Mouse (Mus musculus) kidney, embryonic 14.5 days (tissue): ENCODE measurements around the gene Tacr3. TPM values are rescaled to one million over a fixed set of nuclear protein-coding genes. Genes with fewer than 3 reads are reported as not detected.

Experiments used
- ATAC-seq: fragments of 200-750 bp; cut with Nextera tagmentation; 2 replicates; pipeline ENCODE4 v1.8.0; 2017; ENCODE audit warnings: moderate number of reproducible peaks, mild to moderate bottlenecking, moderate TSS enrichment, moderate library complexity; ENCODE audit not compliant: low FRiP score, low TSS enrichment
- H3K27ac ChIP-seq: fragments of 300-500 bp; sonication (generic); 2 replicates; pipeline ENCODE4 v1.5.1; 2014; ENCODE audit warnings: low read depth, mild to moderate bottlenecking, low read length, moderate library complexity, mixed read lengths
- H3K27me3 ChIP-seq: fragments of 300-500 bp; sonication (generic); 2 replicates; pipeline ENCODE4 v1.6.1; 2014; ENCODE audit warnings: mild to moderate bottlenecking, low read length; ENCODE audit not compliant: control insufficient read depth, insufficient read depth
- H3K36me3 ChIP-seq: fragments of 300-500 bp; sonication (generic); 2 replicates; pipeline ENCODE4 v1.6.1; 2014; ENCODE audit warnings: low read length, mixed read lengths; ENCODE audit not compliant: control insufficient read depth, insufficient read depth
- H3K4me1 ChIP-seq: fragments of 300-500 bp; sonication (generic); 2 replicates; pipeline ENCODE4 v1.6.1; 2014; ENCODE audit warnings: low read length, mixed read lengths; ENCODE audit not compliant: control insufficient read depth, insufficient read depth
- H3K4me2 ChIP-seq: fragments of 300-500 bp; sonication (generic); replicated peaks from 2 replicates; pipeline ENCODE4 v1.6.1; 2014; ENCODE audit warnings: low read depth, mild to moderate bottlenecking, low read length
- H3K4me3 ChIP-seq: fragments of 300-500 bp; sonication (generic); 2 replicates; pipeline ENCODE4 v1.5.1; 2014; ENCODE audit warnings: mild to moderate bottlenecking, low read length
- H3K9ac ChIP-seq: fragments of 300-500 bp; sonication (generic); 2 replicates; pipeline ENCODE4 v1.6.1; 2014; ENCODE audit warnings: low read depth, mild to moderate bottlenecking, low read length, moderate library complexity
- H3K9me3 ChIP-seq: fragments of 300-500 bp; sonication (generic); 2 replicates; pipeline ENCODE4 v1.6.1; 2016; ENCODE audit warnings: low read length; ENCODE audit not compliant: control insufficient read depth
- WGBS: fragments of 180-500 bp; shearing (Covaris S2); extraction: QIAGEN DNeasy Blood & Tissue Kit; methylation state at CpG from one replicate; pipeline ENCODE4 v1.1.7; 2014; 5-methylcytosine and 5-hydroxymethylcytosine counted together
- polyA plus RNA-seq: library from polyadenylated mRNA; unstranded; fragments of >200 nt; fragmentation: Nextera tagmentation; extraction: Ambion mirVana; gene quantifications from 2 replicates; pipeline ENCODE4 v1.2.1, GENCODE M21; 2014

The Tacr3 gene
- polyA plus RNA-seq, 1 experiment from 2014 or later: 4.3 TPM

DNA sequence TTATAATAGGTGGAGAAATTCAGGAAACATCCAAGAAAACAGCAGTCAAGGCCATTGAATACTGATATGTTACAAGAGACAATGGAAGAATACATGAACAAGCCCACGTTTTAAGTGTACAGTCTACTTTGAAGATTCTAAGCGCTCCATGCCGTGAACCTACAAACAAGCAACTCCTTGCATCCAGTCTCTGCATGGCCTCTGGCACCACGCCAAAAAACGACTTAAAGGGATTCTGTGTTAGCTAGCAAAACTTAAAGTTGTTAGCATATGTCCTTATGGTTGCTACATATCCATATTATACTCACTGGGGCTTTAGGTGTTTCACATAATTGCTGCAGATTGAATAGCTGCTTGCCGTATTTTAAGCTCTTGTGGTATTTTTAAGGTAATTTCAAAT is 134.7 kb downstream of the Tacr3 start:
- Histone ChIP-seq H3K9me3 (no peaks in the 10 kb centered on the region), H3K36me3 (no peaks in the 10 kb centered on the region), H3K4me3 (no peak overlapping the region), H3K9ac (no peak overlapping the region), H3K4me1 (no peaks in the 10 kb centered on the region), H3K4me2 (no peak overlapping the region), H3K27ac (no peak overlapping the region), H3K27me3 (no peaks in the 10 kb centered on the region)
- whole genome bisulfite sequencing: 74% methylated on average over 6 of the region's 6 CpGs
- no peak for ATAC-seq

DNA sequence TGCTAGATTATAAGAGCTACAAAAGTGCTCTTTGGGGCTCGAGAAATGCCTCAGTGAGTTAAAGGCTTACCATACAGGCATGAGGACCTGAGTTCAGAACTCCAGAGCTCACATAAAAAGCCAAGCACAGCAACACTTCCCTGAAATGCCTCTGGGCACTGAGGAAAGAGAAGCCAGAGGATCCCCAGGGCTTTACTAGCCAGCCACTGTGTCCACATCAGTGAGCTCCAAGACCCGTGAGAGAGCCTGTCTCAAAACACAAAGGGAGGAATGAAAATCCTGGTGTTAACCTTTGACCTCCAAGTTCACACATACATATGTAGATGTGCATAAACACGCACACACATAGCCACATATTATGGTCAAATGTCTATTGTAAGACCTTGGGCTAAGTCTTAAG is 150.1 kb downstream of the Tacr3 start:
- H3K9ac ChIP-seq: no peak overlapping the region
- no peak overlapping the region for H3K4me2 ChIP-seq
- no peak overlapping the region for H3K4me3 ChIP-seq
- no peaks in the 10 kb centered on the region for H3K27me3 ChIP-seq
- H3K36me3 ChIP-seq: no peaks in the 10 kb centered on the region
- no peaks in the 10 kb centered on the region for H3K9me3 ChIP-seq
- peak overlapping the region; percentile 77; the same call in 1 of the 2 replicates for H3K27ac ChIP-seq
- H3K4me1 ChIP-seq: peaks cover 11% of the 10 kb centered on the region; the same call in 1 of the 2 replicates
- ATAC-seq: no peak
- WGBS: 51% methylated on average over 3 of the region's 3 CpGs

DNA sequence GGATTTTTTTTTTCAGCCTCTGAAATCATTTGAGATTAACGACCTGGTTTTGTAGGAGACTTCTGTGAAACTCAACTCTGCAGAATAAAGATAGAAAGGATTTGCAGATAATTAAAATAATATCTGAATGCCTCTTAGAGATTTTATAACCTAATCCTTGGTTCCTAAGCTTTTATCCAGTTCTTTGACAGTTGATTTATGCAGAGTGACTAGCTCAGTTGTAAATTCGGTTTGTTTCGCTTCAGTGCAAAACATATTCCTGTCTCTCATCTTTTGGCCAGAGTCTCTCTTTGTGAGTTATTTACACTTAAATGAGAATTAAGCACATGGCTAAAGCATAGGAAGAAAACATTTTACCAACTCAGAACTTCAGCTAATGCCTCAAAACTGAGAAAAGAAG is 151.3 kb downstream of the Tacr3 start:
- Histone ChIP-seq H3K4me3 (no peak overlapping the region), H3K4me1 (peaks cover 11% of the 10 kb centered on the region; the same call in 1 of the 2 replicates), H3K9me3 (no peaks in the 10 kb centered on the region), H3K4me2 (no peak overlapping the region), H3K27me3 (no peaks in the 10 kb centered on the region), H3K27ac (no peak overlapping the region), H3K9ac (no peak overlapping the region), H3K36me3 (no peaks in the 10 kb centered on the region)
- WGBS: 25% methylated on average over 3 of the region's 3 CpGs
- peak; percentile 72 for ATAC-seq
